Mouse (Mus musculus): Measurements from ENCODE around the gene Ovol1. TPM values are rescaled to one million over a fixed set of nuclear protein-coding genes. Genes with fewer than 3 reads are reported as not detected.

Gene Ovol1
- polyA plus RNA-seq, 1 experiment = not detected

DNA sequence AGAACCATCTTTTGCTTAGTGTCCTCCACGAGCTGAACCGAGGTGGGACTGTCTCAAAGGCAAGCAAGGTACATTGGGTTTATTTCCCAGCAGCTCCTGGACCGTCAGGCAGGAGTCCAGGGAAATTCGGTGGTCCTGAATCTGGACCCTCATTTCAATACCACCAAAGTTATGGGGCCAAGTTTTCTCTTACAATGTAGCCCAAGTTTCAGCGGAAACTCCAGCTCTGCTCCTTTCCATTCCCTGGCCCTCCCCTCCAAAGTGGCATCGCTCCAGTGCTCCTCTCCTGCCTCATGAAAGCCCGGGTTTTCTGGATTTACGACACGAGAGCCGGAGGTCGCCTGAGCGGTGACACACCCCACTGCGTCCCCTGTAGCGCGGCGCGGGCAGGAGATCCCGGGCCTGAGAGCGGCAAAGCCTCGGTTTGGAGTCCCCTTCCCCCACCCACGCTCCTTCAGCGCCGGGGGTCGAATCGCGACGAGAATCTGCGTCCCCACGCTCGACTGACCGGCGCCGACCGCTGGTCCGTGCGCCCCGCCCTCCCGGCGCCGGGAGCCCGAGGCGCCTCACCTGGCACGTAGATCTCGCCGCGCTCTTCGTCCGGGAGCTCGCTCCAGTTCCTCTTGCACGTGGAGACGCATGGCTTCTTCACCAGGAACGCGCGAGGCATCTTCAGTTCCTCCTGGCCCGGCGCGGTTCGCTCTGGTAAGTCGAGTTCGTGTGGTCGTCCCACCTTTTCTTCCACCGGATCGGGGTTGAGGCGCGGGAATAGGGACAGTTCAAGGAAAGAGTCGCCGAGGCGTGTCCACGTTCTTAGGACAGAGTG is 602 bp downstream of the Ovol1 start:
- Histone ChIP-seq H3ac (ENCODE audit: control insufficient read depth, insufficient read length, low read depth) (no peak overlapping the region), H3K79me2 (ENCODE audit: control insufficient read depth, insufficient read depth) (no peaks in the 10 kb centered on the region), H3K79me3 (ENCODE audit: low read depth) (no peaks in the 10 kb centered on the region), H3K27me3 (ENCODE audit: control insufficient read depth, insufficient read depth, insufficient read length) (peaks cover 56% of the 10 kb centered on the region), H3K36me3 (ENCODE audit: control insufficient read depth, insufficient read depth) (no peaks in the 10 kb centered on the region), H3K4me3 (ENCODE audit: insufficient read depth, poor library complexity, severe bottlenecking) (no peak overlapping the region)
- TF ChIP-seq CTCF (IDR thresholded peaks at IDR 0.05; ENCODE audit: control insufficient read depth, insufficient read depth, insufficient read length) (no peak), MYOG (IDR thresholded peaks at IDR 0.05; ENCODE audit: control insufficient read depth, extremely low read depth, insufficient read length) (no peak), MAX (IDR thresholded peaks at IDR 0.05) (no peak), CEBPB (IDR thresholded peaks at IDR 0.05; ENCODE audit: low read depth) (no peak), FOSL1 (IDR thresholded peaks at IDR 0.05; ENCODE audit: insufficient read depth, low read length, poor library complexity, severe bottlenecking) (no peak), MYOD1 (IDR thresholded peaks at IDR 0.05; ENCODE audit: control insufficient read depth, insufficient read length, low read depth) (no peak), USF1 (IDR thresholded peaks at IDR 0.05; ENCODE audit: low read depth) (no peak)

DNA sequence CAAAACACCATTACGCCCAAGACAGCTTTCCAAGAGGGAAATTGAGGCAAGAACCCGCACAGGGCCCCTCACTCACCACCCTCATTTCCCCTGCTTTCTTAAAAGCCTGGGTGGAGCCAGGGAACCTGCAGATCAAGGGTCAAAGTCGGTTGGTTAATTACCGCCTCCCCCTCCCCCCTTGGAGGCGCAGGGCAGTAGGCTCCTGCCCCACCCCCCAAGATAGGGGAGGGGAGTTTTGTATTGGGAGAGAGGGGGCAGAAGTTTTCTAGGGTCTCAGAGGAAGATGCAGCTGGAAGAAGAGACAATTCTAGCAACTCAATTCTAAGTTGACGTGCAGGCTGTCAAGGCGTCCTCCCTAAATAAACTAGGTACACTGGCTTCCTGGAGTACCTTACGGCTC is 1.2 kb downstream of the Ovol1 start:
- H3K4me3 ChIP-seq (ENCODE audit: insufficient read depth, poor library complexity, severe bottlenecking) = no peak overlapping the region
- H3K79me3 ChIP-seq (ENCODE audit: low read depth) = no peaks in the 10 kb centered on the region
- no peak overlapping the region for H3ac ChIP-seq (ENCODE audit: control insufficient read depth, insufficient read length, low read depth)
- H3K27me3 ChIP-seq (ENCODE audit: control insufficient read depth, insufficient read depth, insufficient read length) = peaks cover 56% of the 10 kb centered on the region
- H3K36me3 ChIP-seq (ENCODE audit: control insufficient read depth, insufficient read depth) = no peaks in the 10 kb centered on the region
- no peaks in the 10 kb centered on the region for H3K79me2 ChIP-seq (ENCODE audit: control insufficient read depth, insufficient read depth)
- TF ChIP-seq CEBPB (IDR thresholded peaks at IDR 0.05; ENCODE audit: low read depth) = no peak
- no peak for TF ChIP-seq MAX (IDR thresholded peaks at IDR 0.05)
- TF ChIP-seq FOSL1 (IDR thresholded peaks at IDR 0.05; ENCODE audit: insufficient read depth, low read length, poor library complexity, severe bottlenecking) = no peak
- no peak for TF ChIP-seq CTCF (IDR thresholded peaks at IDR 0.05; ENCODE audit: control insufficient read depth, insufficient read depth, insufficient read length)
- TF ChIP-seq MYOG (IDR thresholded peaks at IDR 0.05; ENCODE audit: control insufficient read depth, extremely low read depth, insufficient read length) = no peak
- no peak for TF ChIP-seq MYOD1 (IDR thresholded peaks at IDR 0.05; ENCODE audit: control insufficient read depth, insufficient read length, low read depth)
- no peak for TF ChIP-seq USF1 (IDR thresholded peaks at IDR 0.05; ENCODE audit: low read depth)

DNA sequence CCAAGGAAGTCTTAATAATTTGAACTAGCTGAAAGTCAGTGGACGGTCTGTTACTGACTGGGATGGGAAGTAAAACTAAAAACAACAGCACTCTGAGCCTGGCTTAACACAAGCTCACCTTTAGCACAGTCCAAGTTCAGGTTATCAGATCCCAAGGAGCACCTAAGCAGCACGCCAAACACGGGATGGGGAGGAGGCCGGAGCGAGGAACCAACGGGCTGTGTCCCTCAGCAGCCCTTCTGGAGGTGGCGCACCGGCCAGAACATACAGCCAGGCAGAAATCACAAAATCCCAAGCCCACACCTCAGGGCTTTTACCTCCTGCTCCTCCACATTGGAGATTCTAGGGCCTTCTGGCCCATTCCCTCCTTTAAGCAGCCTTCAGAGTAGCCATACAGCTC is 1.7 kb downstream of the Ovol1 start:
- H3K27me3 ChIP-seq (ENCODE audit: control insufficient read depth, insufficient read depth, insufficient read length) = peaks cover 56% of the 10 kb centered on the region
- H3K4me3 ChIP-seq (ENCODE audit: insufficient read depth, poor library complexity, severe bottlenecking) = no peak overlapping the region
- H3K79me2 ChIP-seq (ENCODE audit: control insufficient read depth, insufficient read depth) = no peaks in the 10 kb centered on the region
- no peak overlapping the region for H3ac ChIP-seq (ENCODE audit: control insufficient read depth, insufficient read length, low read depth)
- H3K79me3 ChIP-seq (ENCODE audit: low read depth) = no peaks in the 10 kb centered on the region
- no peaks in the 10 kb centered on the region for H3K36me3 ChIP-seq (ENCODE audit: control insufficient read depth, insufficient read depth)
- no peak for TF ChIP-seq CEBPB (IDR thresholded peaks at IDR 0.05; ENCODE audit: low read depth)
- TF ChIP-seq MYOD1 (IDR thresholded peaks at IDR 0.05; ENCODE audit: control insufficient read depth, insufficient read length, low read depth) = no peak
- no peak for TF ChIP-seq USF1 (IDR thresholded peaks at IDR 0.05; ENCODE audit: low read depth)
- no peak for TF ChIP-seq MAX (IDR thresholded peaks at IDR 0.05)
- TF ChIP-seq CTCF (IDR thresholded peaks at IDR 0.05; ENCODE audit: control insufficient read depth, insufficient read depth, insufficient read length) = no peak
- TF ChIP-seq MYOG (IDR thresholded peaks at IDR 0.05; ENCODE audit: control insufficient read depth, extremely low read depth, insufficient read length) = no peak
- TF ChIP-seq FOSL1 (IDR thresholded peaks at IDR 0.05; ENCODE audit: insufficient read depth, low read length, poor library complexity, severe bottlenecking) = no peak

DNA sequence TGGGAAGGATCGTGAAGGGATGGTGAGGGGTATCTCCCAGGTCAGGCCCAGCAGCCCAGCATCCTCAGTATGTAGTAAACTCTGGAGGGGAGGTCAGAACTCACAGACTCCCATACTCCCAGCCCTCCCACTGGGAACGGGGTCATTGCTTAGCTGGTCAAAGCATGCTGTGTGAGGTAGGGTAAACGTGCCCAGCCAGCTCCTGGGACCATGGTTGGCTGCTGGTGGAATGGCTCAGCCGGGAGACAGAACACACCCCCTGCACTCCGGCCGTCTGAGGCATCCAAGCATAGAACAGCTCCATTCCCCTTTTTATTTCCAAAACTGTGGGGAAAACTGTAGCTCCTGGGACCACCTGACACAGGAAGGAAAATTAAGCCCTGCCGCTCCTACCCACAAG is 2.3 kb downstream of the Ovol1 start:
- H3ac ChIP-seq (ENCODE audit: control insufficient read depth, insufficient read length, low read depth) = no peak overlapping the region
- H3K79me2 ChIP-seq (ENCODE audit: control insufficient read depth, insufficient read depth) = no peaks in the 10 kb centered on the region
- TF ChIP-seq MYOG (IDR thresholded peaks at IDR 0.05; ENCODE audit: control insufficient read depth, extremely low read depth, insufficient read length) (no peak), MAX (IDR thresholded peaks at IDR 0.05) (no peak), FOSL1 (IDR thresholded peaks at IDR 0.05; ENCODE audit: insufficient read depth, low read length, poor library complexity, severe bottlenecking) (no peak), CTCF (IDR thresholded peaks at IDR 0.05; ENCODE audit: control insufficient read depth, insufficient read depth, insufficient read length) (no peak), USF1 (IDR thresholded peaks at IDR 0.05; ENCODE audit: low read depth) (no peak), MYOD1 (IDR thresholded peaks at IDR 0.05; ENCODE audit: control insufficient read depth, insufficient read length, low read depth) (no peak), CEBPB (IDR thresholded peaks at IDR 0.05; ENCODE audit: low read depth) (no peak)
- peaks cover 56% of the 10 kb centered on the region for H3K27me3 ChIP-seq (ENCODE audit: control insufficient read depth, insufficient read depth, insufficient read length)
- H3K79me3 ChIP-seq (ENCODE audit: low read depth) = no peaks in the 10 kb centered on the region
- no peak overlapping the region for H3K4me3 ChIP-seq (ENCODE audit: insufficient read depth, poor library complexity, severe bottlenecking)
- H3K36me3 ChIP-seq (ENCODE audit: control insufficient read depth, insufficient read depth) = no peaks in the 10 kb centered on the region

DNA sequence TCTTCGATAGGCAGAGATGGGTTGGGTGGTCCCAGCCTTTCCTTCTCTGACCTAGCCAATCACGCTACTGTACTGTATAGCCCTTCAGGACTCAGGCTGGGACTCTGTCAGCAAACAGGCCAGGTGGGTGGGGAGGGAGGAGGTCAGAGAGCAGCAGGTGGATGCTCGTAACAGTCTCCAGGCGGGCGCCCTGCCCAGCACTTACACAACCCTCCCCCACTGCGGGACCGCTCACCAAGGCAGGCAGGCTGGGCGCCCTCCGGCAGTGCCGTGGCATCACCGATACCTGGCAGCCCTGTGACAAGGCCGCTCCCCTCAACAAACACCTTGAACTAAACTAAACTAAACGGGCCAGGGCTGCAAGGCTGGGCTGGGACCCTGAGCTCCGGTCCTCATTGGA is 6.2 kb downstream of the Ovol1 start:
- H3K27me3 ChIP-seq (ENCODE audit: control insufficient read depth, insufficient read depth, insufficient read length) = peaks cover 35% of the 10 kb centered on the region
- TF ChIP-seq CEBPB (IDR thresholded peaks at IDR 0.05; ENCODE audit: low read depth) (no peak), FOSL1 (IDR thresholded peaks at IDR 0.05; ENCODE audit: insufficient read depth, low read length, poor library complexity, severe bottlenecking) (no peak), USF1 (IDR thresholded peaks at IDR 0.05; ENCODE audit: low read depth) (no peak)
- H3K79me3 ChIP-seq (ENCODE audit: low read depth) = no peaks in the 10 kb centered on the region
- H3ac ChIP-seq (ENCODE audit: control insufficient read depth, insufficient read length, low read depth) = no peak overlapping the region
- H3K4me3 ChIP-seq (ENCODE audit: insufficient read depth, poor library complexity, severe bottlenecking) = no peak overlapping the region
- H3K79me2 ChIP-seq (ENCODE audit: control insufficient read depth, insufficient read depth) = no peaks in the 10 kb centered on the region
- no peaks in the 10 kb centered on the region for H3K36me3 ChIP-seq (ENCODE audit: control insufficient read depth, insufficient read depth)

Measured in C2C12 (cell line).